Comparison of ENCODE assay signal across 36 mouse cellular contexts in genomic region chr6:114062688-114063087, GRCm38 (mm10). TPM values are rescaled to one million over a fixed set of nuclear protein-coding genes. Genes with fewer than 3 reads are reported as not detected.
"Had no signal": no experiment of that assay in that cellular context is flagged by ENCODE, and none has a peak within 500 bp of the region (broad histone marks: within the 10 kb centered on the region; RNA-seq: fewer than 3 reads in every experiment).

No protein-coding gene starts in this region.

- H3K36me3 ChIP-seq: limb, embryonic 10.5 days; limb, embryonic 12.5 days; limb, embryonic 13.5 days; limb, embryonic 15.5 days; liver, embryonic 12.5 days; liver, embryonic 13.5 days; liver, embryonic 15.5 days; lung, embryonic 15.5 days; midbrain, embryonic 10.5 days; midbrain, embryonic 12.5 days; midbrain, embryonic 13.5 days; midbrain, embryonic 15.5 days; neural tube, embryonic 12.5 days had no signal

- H3K9me3 ChIP-seq: limb, embryonic 10.5 days; limb, embryonic 12.5 days; limb, embryonic 13.5 days; limb, embryonic 15.5 days; liver, embryonic 12.5 days; liver, embryonic 13.5 days; liver, embryonic 15.5 days; lung, embryonic 15.5 days; megakaryocyte, embryonic 14.5 days; midbrain, embryonic 10.5 days; midbrain, embryonic 12.5 days; midbrain, embryonic 13.5 days; midbrain, embryonic 15.5 days; neural tube, embryonic 12.5 days had no signal

- H3K4me3 ChIP-seq: limb, embryonic 10.5 days; limb, embryonic 12.5 days; limb, embryonic 13.5 days; limb, embryonic 15.5 days; liver, embryonic 12.5 days; liver, embryonic 13.5 days; liver, embryonic 15.5 days; lung, embryonic 15.5 days; megakaryocyte, embryonic 14.5 days; midbrain, embryonic 10.5 days; midbrain, embryonic 12.5 days; midbrain, embryonic 13.5 days; midbrain, embryonic 15.5 days; myocyte; neural tube, embryonic 12.5 days had no signal

- H3K4me1 ChIP-seq: limb, embryonic 10.5 days; limb, embryonic 13.5 days; limb, embryonic 15.5 days; liver, embryonic 12.5 days; liver, embryonic 13.5 days; liver, embryonic 15.5 days; lung, embryonic 15.5 days; megakaryocyte, embryonic 14.5 days; midbrain, embryonic 15.5 days; neural tube, embryonic 12.5 days had no signal

- ATAC-seq: liver, embryonic 12.5 days; liver, postnatal 0 days; lung, postnatal 0 days; midbrain, embryonic 13.5 days; midbrain, embryonic 15.5 days; midbrain, embryonic 16.5 days had no signal

- H3K27ac ChIP-seq: limb, embryonic 10.5 days; limb, embryonic 12.5 days; limb, embryonic 13.5 days; limb, embryonic 15.5 days; liver, embryonic 12.5 days; liver, embryonic 13.5 days; liver, embryonic 14.5 days; liver, embryonic 15.5 days; lung, embryonic 15.5 days; macrophage; midbrain, embryonic 10.5 days; midbrain, embryonic 12.5 days; midbrain, embryonic 13.5 days; midbrain, embryonic 15.5 days; neural tube, embryonic 12.5 days had no signal

- H3K4me2 ChIP-seq: limb, embryonic 12.5 days; limb, embryonic 13.5 days; limb, embryonic 15.5 days; liver, embryonic 11.5 days; liver, embryonic 12.5 days; liver, embryonic 13.5 days; liver, embryonic 15.5 days; lung, embryonic 14.5 days; lung, embryonic 15.5 days; midbrain, embryonic 11.5 days; midbrain, embryonic 12.5 days; midbrain, embryonic 13.5 days; midbrain, embryonic 15.5 days; neural tube, embryonic 12.5 days had no signal

- H3K9ac ChIP-seq: limb, embryonic 12.5 days; limb, embryonic 13.5 days; limb, embryonic 15.5 days; liver, embryonic 12.5 days; liver, embryonic 13.5 days; liver, embryonic 14.5 days; liver, embryonic 15.5 days; liver, postnatal 0 days; lung, embryonic 14.5 days; lung, embryonic 15.5 days; midbrain, embryonic 12.5 days; midbrain, embryonic 13.5 days; midbrain, embryonic 15.5 days; neural tube, embryonic 12.5 days had no signal

- H3K27me3 ChIP-seq: limb, embryonic 13.5 days; liver, embryonic 12.5 days; liver, embryonic 13.5 days; liver, embryonic 15.5 days; lung, embryonic 15.5 days; midbrain, embryonic 12.5 days; midbrain, embryonic 13.5 days; midbrain, embryonic 15.5 days; neural tube, embryonic 12.5 days had no signal

- DNase-seq: left cerebral cortex, postnatal 4 days; liver; liver, embryonic 13.5 days; liver, postnatal 0 days; lung, adult 18-20 months; lung, adult 2 months; lung, embryonic 14.5 days; lung, postnatal 10 days; lung, postnatal 14 days; lung, postnatal 36 days; lung, postnatal 4 days; midbrain, embryonic 14.5 days had no signal

RNA-seq across cellular contexts. Expression of gene Atp2b2, which starts 20.3 kb away (rescaled TPM):
- total RNA-seq: megakaryocyte progenitor cell, adult 5-6 weeks; megakaryocyte, adult 5-6 weeks; megakaryocyte-erythroid progenitor cell, adult 5-6 weeks; monocyte, adult 5-6 weeks had no signal
- polyA plus RNA-seq: macrophage, myocyte had no signal
